Mouse (Mus musculus) limb, embryonic 12.5 days (tissue): ENCODE measurements around the gene Afap1l2. TPM values are rescaled to one million over a fixed set of nuclear protein-coding genes. Genes with fewer than 3 reads are reported as not detected.

ENCODE experiments used
- ATAC-seq: fragments of 200-750 bp; cut with Nextera tagmentation; 2 replicates; pipeline ENCODE4 v1.8.0; 2017; ENCODE audit warnings: low read depth, moderate TSS enrichment; ENCODE audit not compliant: insufficient number of reproducible peaks, insufficient read depth, low FRiP score, low TSS enrichment
- H3K27ac ChIP-seq: fragments of 300-500 bp; sonication (generic); 2 replicates; pipeline ENCODE4 v1.5.1; 2016; ENCODE audit warnings: mild to moderate bottlenecking, moderate library complexity
- H3K27me3 ChIP-seq: fragments of 300-500 bp; sonication (generic); 2 replicates; pipeline ENCODE4 v1.6.1; 2016; ENCODE audit warnings: mild to moderate bottlenecking, moderate library complexity
- H3K36me3 ChIP-seq: fragments of 300-500 bp; sonication (generic); 2 replicates; pipeline ENCODE4 v1.6.1; 2016; ENCODE audit warnings: mild to moderate bottlenecking, moderate library complexity
- H3K4me1 ChIP-seq: fragments of 300-500 bp; sonication (generic); replicated peaks from 2 replicates; pipeline ENCODE4 v1.6.1; 2016
- H3K4me2 ChIP-seq: fragments of 300-500 bp; sonication (generic); 2 replicates; pipeline ENCODE4 v1.6.1; 2016; ENCODE audit warnings: mild to moderate bottlenecking, moderate library complexity
- H3K4me3 ChIP-seq: fragments of 300-500 bp; sonication (generic); replicated peaks from 2 replicates; pipeline ENCODE4 v1.5.1; 2016; ENCODE audit warnings: mild to moderate bottlenecking
- H3K9ac ChIP-seq: fragments of 300-500 bp; sonication (generic); replicated peaks from 2 replicates; pipeline ENCODE4 v1.6.1; 2016; ENCODE audit warnings: mild to moderate bottlenecking, moderate library complexity
- H3K9me3 ChIP-seq: fragments of 300-500 bp; sonication (generic); 2 replicates; pipeline ENCODE4 v1.6.1; 2016; ENCODE audit warnings: mild to moderate bottlenecking, moderate library complexity
- WGBS: fragments of 180-500 bp; shearing (Covaris S2); methylation state at CpG from one replicate; pipeline ENCODE4 v1.1.7; 2016; 5-methylcytosine and 5-hydroxymethylcytosine counted together
- polyA plus RNA-seq: library from polyadenylated mRNA; unstranded; fragments of >200 nt; fragmentation: Nextera tagmentation; extraction: Ambion mirVana; gene quantifications from 2 replicates; pipeline ENCODE4 v1.2.1, GENCODE M21; 2016

Afap1l2 gene
- polyA plus RNA-seq, 1 experiment from 2014 or later = 2.3 TPM

GRCm38 (mm10) chr19:56913761-56914160 lies 94.3 kb downstream of the Afap1l2 start:
- peaks cover 7% of the 10 kb centered on the region; the same call in 1 of the 2 replicates for H3K27me3 ChIP-seq
- ATAC-seq = no peak
- 78% methylated on average over 4 of the region's 4 CpGs for WGBS
- H3K36me3 ChIP-seq = no peaks in the 10 kb centered on the region
- peaks cover 11% of the 10 kb centered on the region for H3K4me1 ChIP-seq
- no peaks in the 10 kb centered on the region for H3K9me3 ChIP-seq
- no peak overlapping the region for H3K4me2 ChIP-seq
- H3K4me3 ChIP-seq = no peak overlapping the region
- peak overlapping the region; percentile 50; the same call in 1 of the 2 replicates for H3K27ac ChIP-seq
- H3K9ac ChIP-seq = no peak overlapping the region

- H3K27ac ChIP-seq = no peak overlapping the region
- no peaks in the 10 kb centered on the region for H3K9me3 ChIP-seq
- peaks cover 21% of the 10 kb centered on the region for H3K4me1 ChIP-seq
- ATAC-seq = no peak
- 62% methylated on average over 11 of the region's 11 CpGs for WGBS
- no peaks in the 10 kb centered on the region for H3K36me3 ChIP-seq
- H3K9ac ChIP-seq = no peak overlapping the region
- no peak overlapping the region for H3K4me2 ChIP-seq
- no peak overlapping the region for H3K4me3 ChIP-seq
- peaks cover 7% of the 10 kb centered on the region; the same call in 1 of the 2 replicates for H3K27me3 ChIP-seq
Observed at GRCm38 (mm10) chr19:56910561-56910960, 97.5 kb downstream of the Afap1l2 start.

DNA sequence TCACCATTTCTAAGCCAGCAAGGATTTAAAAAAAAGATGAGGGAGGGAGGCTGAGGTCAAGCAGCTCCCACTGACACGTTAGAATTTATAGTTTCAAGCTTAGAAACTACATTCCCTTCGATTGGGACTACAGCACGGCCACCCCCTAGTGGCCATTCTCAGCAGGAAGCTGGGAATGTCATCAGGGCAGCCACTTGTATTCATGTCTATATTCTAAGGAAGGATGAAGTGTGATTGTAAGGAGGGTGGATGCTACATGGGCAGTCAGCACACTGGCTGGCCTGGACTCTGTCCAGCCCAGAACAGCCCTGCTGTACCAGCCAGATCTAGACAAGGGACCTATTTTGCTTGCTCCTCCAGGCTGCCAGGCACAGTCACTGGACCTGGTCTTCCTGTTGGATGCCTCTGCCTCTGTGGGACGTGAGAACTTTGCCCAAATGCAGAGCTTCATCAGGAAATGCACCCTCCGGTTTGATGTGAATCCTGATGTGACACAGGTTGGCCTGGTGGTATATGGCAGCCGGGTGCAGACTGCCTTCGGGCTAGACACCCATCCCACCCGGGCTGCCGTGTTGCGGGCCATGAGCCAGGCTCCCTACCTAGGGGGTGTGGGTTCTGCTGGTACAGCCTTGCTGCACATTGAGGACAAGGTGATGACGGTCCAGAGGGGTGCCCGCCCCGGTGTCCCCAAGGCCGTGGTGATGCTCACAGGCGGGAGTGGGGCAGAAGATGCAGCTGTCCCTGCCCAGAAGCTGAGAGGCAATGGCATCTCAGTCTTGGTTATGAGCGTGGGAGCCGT lies 99.4 kb downstream of the Afap1l2 start:
- peaks cover 12% of the 10 kb centered on the region; the same call in 1 of the 2 replicates for H3K27me3 ChIP-seq
- 75% methylated on average over 17 of the region's 17 CpGs for WGBS
- peaks cover 27% of the 10 kb centered on the region for H3K4me1 ChIP-seq
- H3K27ac ChIP-seq = no peak overlapping the region
- no peak overlapping the region for H3K4me3 ChIP-seq
- H3K4me2 ChIP-seq = no peak overlapping the region
- no peaks in the 10 kb centered on the region for H3K9me3 ChIP-seq
- H3K36me3 ChIP-seq = no peaks in the 10 kb centered on the region
- ATAC-seq = no peak
- H3K9ac ChIP-seq = no peak overlapping the region

- H3K4me1 ChIP-seq = peaks cover 28% of the 10 kb centered on the region
- 0 out of 2 replicates have a peak overlapping the region, but pooled peaks have one; percentile 24 for H3K27ac ChIP-seq
- H3K9me3 ChIP-seq = no peaks in the 10 kb centered on the region
- no peak overlapping the region for H3K9ac ChIP-seq
- ATAC-seq = no peak
- no peaks in the 10 kb centered on the region for H3K36me3 ChIP-seq
- H3K27me3 ChIP-seq = peaks cover 12% of the 10 kb centered on the region; the same call in 1 of the 2 replicates
- WGBS = 9% methylated on average over 3 of the region's 3 CpGs
- no peak overlapping the region for H3K4me3 ChIP-seq
- H3K4me2 ChIP-seq = no peak overlapping the region
Observed at GRCm38 (mm10) chr19:56907850-56908249, 100.2 kb downstream of the Afap1l2 start.

DNA sequence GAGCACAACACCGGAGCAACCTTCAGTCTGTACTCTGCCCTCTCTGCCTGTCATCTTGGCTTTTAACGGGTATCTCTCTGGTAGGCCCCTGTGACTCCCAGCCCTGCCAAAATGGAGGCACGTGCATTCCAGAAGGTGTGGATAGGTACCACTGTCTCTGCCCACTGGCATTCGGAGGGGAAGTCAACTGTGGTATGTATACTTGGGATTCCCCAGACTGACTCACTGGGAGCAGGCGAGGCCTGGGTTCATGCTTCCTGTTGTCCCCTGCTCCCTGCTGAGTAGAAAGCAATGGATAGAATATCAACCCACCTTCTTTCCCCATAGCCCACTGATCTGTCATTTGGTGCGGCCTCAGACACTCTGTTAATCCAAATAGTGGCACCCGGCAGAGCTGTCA lies 102.6 kb downstream of the Afap1l2 start:
- H3K27ac ChIP-seq = no peak overlapping the region
- H3K4me2 ChIP-seq = no peak overlapping the region
- H3K4me1 ChIP-seq = peaks cover 19% of the 10 kb centered on the region
- no peak for ATAC-seq
- H3K9ac ChIP-seq = no peak overlapping the region
- WGBS = 91% methylated on average over 7 of the region's 7 CpGs
- H3K9me3 ChIP-seq = no peaks in the 10 kb centered on the region
- peaks cover 12% of the 10 kb centered on the region; the same call in 1 of the 2 replicates for H3K27me3 ChIP-seq
- H3K36me3 ChIP-seq = no peaks in the 10 kb centered on the region
- no peak overlapping the region for H3K4me3 ChIP-seq

GRCm38 (mm10) chr19:56904095-56904494 lies 103.9 kb downstream of the Afap1l2 start:
- H3K9ac ChIP-seq = no peak overlapping the region
- no peaks in the 10 kb centered on the region for H3K36me3 ChIP-seq
- H3K4me3 ChIP-seq = no peak overlapping the region
- H3K27ac ChIP-seq = no peak overlapping the region
- H3K4me2 ChIP-seq = no peak overlapping the region
- ATAC-seq = no peak
- 85% methylated on average over 3 of the region's 3 CpGs for WGBS
- H3K9me3 ChIP-seq = no peaks in the 10 kb centered on the region
- H3K4me1 ChIP-seq = peaks cover 19% of the 10 kb centered on the region
- peaks cover 6% of the 10 kb centered on the region; the same call in 1 of the 2 replicates for H3K27me3 ChIP-seq

- 85% methylated on average over 16 of the region's 16 CpGs for WGBS
- H3K27me3 ChIP-seq = 0 out of 2 replicates have a peak, but pooled peaks cover 1% of the 10 kb centered on the region
- no peaks in the 10 kb centered on the region for H3K4me1 ChIP-seq
- no peak overlapping the region for H3K4me2 ChIP-seq
- H3K36me3 ChIP-seq = no peaks in the 10 kb centered on the region
- no peak for ATAC-seq
- no peak overlapping the region for H3K9ac ChIP-seq
- H3K9me3 ChIP-seq = no peaks in the 10 kb centered on the region
- no peak overlapping the region for H3K4me3 ChIP-seq
- no peak overlapping the region for H3K27ac ChIP-seq
Observed at GRCm38 (mm10) chr19:56897654-56898053, 110.4 kb downstream of the Afap1l2 start.

DNA sequence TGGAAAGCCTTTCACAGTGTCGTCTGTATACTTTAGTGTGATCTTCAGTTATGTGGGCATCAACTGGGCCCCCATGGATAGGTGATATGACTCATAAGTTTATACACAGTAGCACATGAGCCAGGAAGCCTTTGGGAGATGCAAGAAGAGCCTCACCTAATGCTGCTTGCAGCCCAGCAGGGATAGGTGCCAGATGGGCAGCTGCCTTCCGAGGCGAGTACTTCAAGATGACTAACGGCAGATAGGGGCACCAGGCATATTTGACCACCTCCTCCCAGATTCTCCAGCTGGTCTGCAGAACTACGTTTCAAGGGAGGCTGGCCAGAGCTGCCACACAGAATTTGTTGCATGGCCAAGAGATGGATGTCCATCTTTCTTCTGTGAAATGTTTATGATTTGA lies 114.7 kb downstream of the Afap1l2 start:
- Histone ChIP-seq H3K9me3 (no peaks in the 10 kb centered on the region), H3K4me1 (peaks cover 18% of the 10 kb centered on the region), H3K4me3 (no peak overlapping the region), H3K4me2 (no peak overlapping the region), H3K27me3 (0 out of 2 replicates have a peak, but pooled peaks cover 2% of the 10 kb centered on the region), H3K9ac (no peak overlapping the region), H3K27ac (no peak overlapping the region), H3K36me3 (no peaks in the 10 kb centered on the region)
- WGBS = 75% methylated on average over 5 of the region's 5 CpGs
- ATAC-seq = no peak

DNA sequence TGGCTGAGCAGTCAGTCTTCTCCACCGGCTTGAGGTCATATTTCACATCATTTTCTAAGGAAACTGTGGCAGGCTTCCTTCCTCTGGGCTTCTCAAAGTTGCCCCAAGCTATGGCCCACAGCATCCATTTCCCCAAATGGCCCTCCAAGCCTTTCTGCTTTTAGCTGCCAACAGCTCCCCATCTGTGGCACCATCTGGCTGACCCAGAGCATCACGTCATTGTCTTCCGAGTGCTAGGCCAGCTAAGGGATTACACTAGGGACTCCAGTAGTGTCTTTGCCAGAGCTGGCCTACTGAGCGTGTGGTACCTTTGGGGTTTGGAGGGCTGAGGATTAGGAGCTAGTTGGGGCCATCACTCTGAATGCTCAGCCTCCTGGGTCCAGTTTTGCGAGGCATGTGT lies 115.4 kb downstream of the Afap1l2 start:
- no peak overlapping the region for H3K4me3 ChIP-seq
- 85% methylated on average over 5 of the region's 5 CpGs for WGBS

DNA sequence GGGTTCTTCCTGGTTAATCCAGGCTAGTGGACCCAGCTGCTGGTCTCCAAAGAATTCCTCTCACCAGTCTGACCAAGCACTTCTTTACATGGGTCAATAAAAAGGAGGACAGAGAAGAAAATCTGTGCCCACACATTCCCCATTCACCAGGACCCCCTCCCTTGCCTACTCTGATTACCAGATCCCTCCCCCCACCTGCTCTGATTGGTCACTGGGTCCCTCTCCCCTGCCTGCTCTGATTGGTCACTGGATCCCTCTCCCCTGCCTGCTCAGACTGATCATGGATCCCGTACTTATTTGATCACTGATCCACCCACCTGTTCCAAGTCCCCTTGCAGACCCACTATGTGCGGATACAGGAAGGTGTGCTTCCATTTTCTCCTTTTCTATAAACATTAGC lies 116.6 kb downstream of the Afap1l2 start:
- peaks cover 23% of the 10 kb centered on the region for H3K4me1 ChIP-seq
- WGBS = 45% methylated on average over 2 of the region's 2 CpGs
- peak overlapping the region; percentile 36; the same call in 1 of the 2 replicates for H3K27ac ChIP-seq
- H3K9ac ChIP-seq = no peak overlapping the region
- no peaks in the 10 kb centered on the region for H3K9me3 ChIP-seq
- H3K4me2 ChIP-seq = no peak overlapping the region
- no peak overlapping the region for H3K4me3 ChIP-seq
- 0 out of 2 replicates have a peak, but pooled peaks cover 2% of the 10 kb centered on the region for H3K27me3 ChIP-seq
- H3K36me3 ChIP-seq = no peaks in the 10 kb centered on the region
- no peak for ATAC-seq

More for the DNA sequence above, 115.4 kb downstream of the Afap1l2 start:
- Histone ChIP-seq H3K27ac (no peak overlapping the region), H3K4me2 (no peak overlapping the region), H3K9ac (no peak overlapping the region), H3K9me3 (no peaks in the 10 kb centered on the region), H3K27me3 (0 out of 2 replicates have a peak, but pooled peaks cover 2% of the 10 kb centered on the region), H3K36me3 (no peaks in the 10 kb centered on the region), H3K4me1 (peaks cover 21% of the 10 kb centered on the region)
- ATAC-seq = no peak

DNA sequence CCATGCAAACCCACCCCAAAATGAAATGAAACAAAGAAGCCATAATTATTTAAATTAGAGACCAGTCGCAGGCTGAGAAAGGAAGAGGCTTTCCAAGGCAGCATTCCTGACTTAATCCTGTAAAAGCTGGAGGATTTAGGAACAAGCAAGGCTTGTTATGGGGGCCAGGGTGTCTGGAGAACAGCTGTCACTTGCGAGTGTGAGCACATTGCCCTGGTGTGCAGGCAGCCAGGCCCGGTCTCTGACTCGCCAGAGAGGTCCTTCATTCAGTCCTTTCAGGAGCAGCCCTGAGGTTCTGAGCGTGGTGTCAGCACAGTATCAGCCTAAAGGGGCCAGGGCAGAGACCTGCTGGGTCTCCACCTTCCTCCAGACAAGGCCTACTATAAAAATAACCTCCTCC lies 119.4 kb downstream of the Afap1l2 start:
- H3K4me1 ChIP-seq = peaks cover 35% of the 10 kb centered on the region
- no peak overlapping the region for H3K9ac ChIP-seq
- peak; percentile 72 for ATAC-seq
- H3K27me3 ChIP-seq = 0 out of 2 replicates have a peak, but pooled peaks cover 3% of the 10 kb centered on the region
- no peaks in the 10 kb centered on the region for H3K36me3 ChIP-seq
- H3K9me3 ChIP-seq = no peaks in the 10 kb centered on the region
- 23% methylated on average over 5 of the region's 5 CpGs for WGBS
- H3K4me2 ChIP-seq = no peak overlapping the region
- H3K27ac ChIP-seq = peak overlapping the region; percentile 69; the same call in 1 of the 2 replicates
- no peak overlapping the region for H3K4me3 ChIP-seq
